Mouse (Mus musculus): ENCODE results near the gene Phf3.

GRCm38 (mm10) chr1:30789001-30789400 is 84.7 kb downstream of the Phf3 start:
- TF ChIP-seq CTCF (IDR thresholded peaks at IDR 0.05; ENCODE audit: control insufficient read depth, insufficient read depth, insufficient read length) (no peak), USF1 (IDR thresholded peaks at IDR 0.05; ENCODE audit: low read depth) (no peak), MYOG (IDR thresholded peaks at IDR 0.05; ENCODE audit: control insufficient read depth, extremely low read depth, insufficient read length) (no peak), MYOD1 (IDR thresholded peaks at IDR 0.05; ENCODE audit: control insufficient read depth, insufficient read length, low read depth) (no peak), CEBPB (IDR thresholded peaks at IDR 0.05; ENCODE audit: low read depth) (no peak), MAX (IDR thresholded peaks at IDR 0.05) (no peak), FOSL1 (IDR thresholded peaks at IDR 0.05; ENCODE audit: insufficient read depth, low read length, poor library complexity, severe bottlenecking) (no peak)

Measured in C2C12 (cell line).